Comparison of ENCODE assay signal across 9 mouse cellular contexts in genomic region chr9:44342173-44342572, GRCm38 (mm10). TPM values are rescaled to one million over a fixed set of nuclear protein-coding genes. Genes with fewer than 3 reads are reported as not detected.
DNase-seq lines count a peak whose midpoint lies in the region; ATAC-seq and TF ChIP-seq lines count a peak whose summit lies in the region.
"Had no signal": no experiment of that assay in that cellular context is flagged by ENCODE, and none has a peak within 500 bp of the region (broad histone marks: within the 10 kb centered on the region; RNA-seq: fewer than 3 reads in every experiment).

No protein-coding gene starts in this region.

- 0 out of 2 replicates have a peak, but pooled peaks have one; percentile 13 for ATAC-seq in kidney, embryonic 15.5 days (replicated peaks; ENCODE audit: low FRiP score)
- no peak for ATAC-seq in heart, postnatal 0 days (ENCODE audit: insufficient read depth, low read depth)
- ATAC-seq in inflammation-experienced regulatory T-cells, adult 6 months: no peak

- no peak overlapping the region; the same call in 1 of the 2 replicates for H3K4me2 ChIP-seq in kidney, embryonic 15.5 days
- H3K4me2 ChIP-seq in heart, postnatal 0 days (ENCODE audit: low read depth, low read length): peak overlapping the region; percentile 85; the same call in 1 of the 2 replicates
- peak overlapping the region; percentile 94 for H3K4me2 ChIP-seq in myocyte (ENCODE audit: low read depth)

- no peaks in the 10 kb centered on the region for H3K27me3 ChIP-seq in kidney, embryonic 15.5 days
- no peaks in the 10 kb centered on the region for H3K27me3 ChIP-seq in kidney, adult 2 months (replicated peaks; ENCODE audit: control insufficient read depth, insufficient read depth, low read length)
- no peaks in the 10 kb centered on the region for H3K27me3 ChIP-seq in heart, postnatal 0 days (ENCODE audit: control insufficient read depth, insufficient read depth, low read length)
- H3K27me3 ChIP-seq in myocyte (ENCODE audit: control insufficient read depth, insufficient read depth, insufficient read length): no peaks in the 10 kb centered on the region
- H3K27me3 ChIP-seq: hindbrain, embryonic 15.5 days had no signal

- no peak for TF ChIP-seq EP300 in heart, postnatal 0 days (IDR thresholded peaks at IDR 0.05; ENCODE audit: low read depth)

- H3K36me3 ChIP-seq in kidney, embryonic 15.5 days: peaks cover 49% of the 10 kb centered on the region
- H3K36me3 ChIP-seq in kidney, adult 2 months (ENCODE audit: control insufficient read depth, insufficient read depth, low read length): no peaks in the 10 kb centered on the region
- peaks cover 39% of the 10 kb centered on the region for H3K36me3 ChIP-seq in heart, postnatal 0 days (replicated peaks; ENCODE audit: control insufficient read depth, insufficient read depth, low read length)
- peaks cover 3% of the 10 kb centered on the region for H3K36me3 ChIP-seq in myocyte (ENCODE audit: control insufficient read depth, insufficient read depth)

- peaks cover 26% of the 10 kb centered on the region for H3K4me1 ChIP-seq in kidney, embryonic 15.5 days
- peaks cover 11% of the 10 kb centered on the region; the same call in 1 of the 2 replicates for H3K4me1 ChIP-seq in kidney, adult 2 months (ENCODE audit: control insufficient read depth, insufficient read depth, low read length)
- H3K4me1 ChIP-seq in heart, postnatal 0 days (ENCODE audit: control insufficient read depth, insufficient read depth): peaks cover 15% of the 10 kb centered on the region; the same call in 1 of the 2 replicates

- H3K4me3 ChIP-seq in kidney, embryonic 15.5 days (replicated peaks): peak overlapping the region; percentile 95
- H3K4me3 ChIP-seq in kidney, adult 2 months (ENCODE audit: insufficient read depth, low read depth, low read length): no peak overlapping the region
- no peak overlapping the region for H3K4me3 ChIP-seq in heart, postnatal 0 days (ENCODE audit: low read depth, low read length)
- H3K4me3 ChIP-seq in myocyte: no peak overlapping the region
- H3K4me3 ChIP-seq: hindbrain, embryonic 15.5 days had no signal

- DNase-seq in kidney, adult 2 months: no peak
- DNase-seq in c-Kit-negative CD71-positive TER-119-positive erythroid progenitor cells, embryonic 14.5 days (ENCODE audit: low read depth, low spot score): peak; percentile 85
- no peak for DNase-seq in heart, postnatal 0 days (ENCODE audit: low spot score)
- no peak for DNase-seq in right cerebral cortex, postnatal 25 days
- no peak for DNase-seq in thymus, postnatal 0 days (ENCODE audit: low spot score)

- no peak for TF ChIP-seq CTCF in kidney, adult 2 months (conservative IDR thresholded peaks at IDR 0.05; ENCODE audit: insufficient read depth, insufficient read length, low read depth, low read length)
- TF ChIP-seq CTCF in heart, postnatal 0 days (IDR thresholded peaks at IDR 0.05; ENCODE audit: low read depth): no peak

- WGBS in kidney, embryonic 15.5 days: 59% methylated on average over 3 of the region's 3 CpGs
- 59% methylated on average over 3 of the region's 3 CpGs for WGBS in kidney, adult 2 months
- 39% methylated on average over 3 of the region's 3 CpGs for WGBS in heart, postnatal 0 days

- no peak for TF ChIP-seq POLR2A in kidney, adult 2 months (IDR thresholded peaks at IDR 0.05; ENCODE audit: low read depth, low read length)
- TF ChIP-seq POLR2A in myocyte (IDR thresholded peaks at IDR 0.05; ENCODE audit: insufficient read length, low read depth): no peak

- no peaks in the 10 kb centered on the region for H3K9me3 ChIP-seq in kidney, embryonic 15.5 days (replicated peaks)
- H3K9me3 ChIP-seq in heart, postnatal 0 days (replicated peaks; ENCODE audit: control insufficient read depth, low read length): no peaks in the 10 kb centered on the region
- H3K9me3 ChIP-seq: hindbrain, embryonic 15.5 days had no signal

- H3K9ac ChIP-seq in kidney, embryonic 15.5 days: no peak overlapping the region
- no peak overlapping the region for H3K9ac ChIP-seq in heart, postnatal 0 days (replicated peaks; ENCODE audit: low read depth, low read length)
- H3K9ac ChIP-seq: hindbrain, embryonic 15.5 days had no signal

- H3K27ac ChIP-seq in kidney, embryonic 15.5 days: no peak overlapping the region; the same call in 1 of the 2 replicates
- H3K27ac ChIP-seq in kidney, adult 2 months (ENCODE audit: insufficient read depth, low read depth, low read length): no peak overlapping the region
- no peak overlapping the region for H3K27ac ChIP-seq in heart, postnatal 0 days (ENCODE audit: low read depth)
- H3K27ac ChIP-seq: hindbrain, embryonic 15.5 days had no signal

- H3ac ChIP-seq in myocyte (ENCODE audit: control insufficient read depth, insufficient read length): no peak overlapping the region

- peaks cover 19% of the 10 kb centered on the region for H3K79me2 ChIP-seq in myocyte (ENCODE audit: control insufficient read depth, insufficient read depth)

TF ChIP-seq in myocyte, 11 proteins besides CTCF, POLR2A, EP300 and RAD21:
- TF ChIP-seq MYOG (IDR thresholded peaks at IDR 0.05; ENCODE audit: control insufficient read depth in 1 of 3, insufficient read depth in 1 of 3, insufficient read length in 2 of 3, low read depth in 2 of 3): no peak
- TF ChIP-seq TCF12 (IDR thresholded peaks at IDR 0.05; ENCODE audit: insufficient read depth, poor library complexity, severe bottlenecking): no peak
- TF ChIP-seq SRF (IDR thresholded peaks at IDR 0.05; ENCODE audit: control insufficient read depth, insufficient read length, low read depth): no peak
- TF ChIP-seq REST (IDR thresholded peaks at IDR 0.05; ENCODE audit: insufficient read depth, insufficient read length): no peak
- no peak for TF ChIP-seq CEBPB (IDR thresholded peaks at IDR 0.05; ENCODE audit: insufficient read depth, poor library complexity, severe bottlenecking)
- no peak for TF ChIP-seq E2F4 (IDR thresholded peaks at IDR 0.05; ENCODE audit: insufficient read depth)
- no peak for TF ChIP-seq TCF3 (IDR thresholded peaks at IDR 0.05; ENCODE audit: insufficient read length, low read depth)
- no peak for TF ChIP-seq MYOD1 (IDR thresholded peaks at IDR 0.05; ENCODE audit: control insufficient read depth in 1 of 3, insufficient read length in 2 of 3, low read depth in 2 of 3)
- TF ChIP-seq USF1 (IDR thresholded peaks at IDR 0.05; ENCODE audit: low read depth): no peak
- TF ChIP-seq POLR2AphosphoS2 (IDR thresholded peaks at IDR 0.05; ENCODE audit: insufficient read length, low read depth): no peak

RNA-seq across cellular contexts. Expression of gene Hmbs, which starts 1.9 kb away (rescaled TPM):
- 126 and 145 TPM in 2 replicates for polyA plus RNA-seq in kidney, embryonic 15.5 days (2015; fragmentation: Nextera tagmentation; extraction: Ambion mirVana)
- polyA plus RNA-seq in kidney, adult 2 months (2012; rRNA removed): 47.4 and 49.3 TPM in 2 replicates
- 61.5 and 96.3 TPM in 2 replicates for total RNA-seq in heart, postnatal 0 days (2014; rRNA removed; ENCODE audit: low replicate concordance)
- polyA plus RNA-seq in heart, postnatal 0 days (2015; fragmentation: Nextera tagmentation; extraction: Ambion mirVana): 81.3 and 84.0 TPM in 2 replicates
- 31.5 TPM for polyA plus RNA-seq in myocyte (2012; fragmentation: generic; extraction: Trizol)
- polyA plus RNA-seq in inflammation-experienced regulatory T-cells, adult 6 months (2017; shearing (Covaris generic)): 10 to 100 TPM; 24.7 to 35.8 (median 25.4) TPM
- 74.7 and 79.0 TPM in 2 replicates for polyA plus RNA-seq in thymus, postnatal 0 days (2015; fragmentation: Nextera tagmentation; extraction: Ambion mirVana)

RNA-seq across cellular contexts. Expression of gene H2afx, which starts 7.7 kb away (rescaled TPM):
- polyA plus RNA-seq in kidney, embryonic 15.5 days (2015; fragmentation: Nextera tagmentation; extraction: Ambion mirVana): 390 and 426 TPM in 2 replicates
- polyA plus RNA-seq in kidney, adult 2 months (2012; rRNA removed): 23.6 and 31.5 TPM in 2 replicates
- 285 and 447 TPM in 2 replicates for total RNA-seq in heart, postnatal 0 days (2014; rRNA removed; ENCODE audit: low replicate concordance)
- 69.3 and 71.2 TPM in 2 replicates for polyA plus RNA-seq in heart, postnatal 0 days (2015; fragmentation: Nextera tagmentation; extraction: Ambion mirVana)
- polyA plus RNA-seq in myocyte (2012; fragmentation: generic; extraction: Trizol): 123 TPM
- polyA plus RNA-seq in inflammation-experienced regulatory T-cells, adult 6 months (2017; shearing (Covaris generic)): 10 to 100 TPM; 14.3 to 61.7 (median 16.1) TPM
- 454 and 470 TPM in 2 replicates for polyA plus RNA-seq in thymus, postnatal 0 days (2015; fragmentation: Nextera tagmentation; extraction: Ambion mirVana)

RNA-seq across cellular contexts. Expression of gene Dpagt1, which starts 16.4 kb away (rescaled TPM):
- polyA plus RNA-seq in kidney, embryonic 15.5 days (2015; fragmentation: Nextera tagmentation; extraction: Ambion mirVana): 41.7 and 46.7 TPM in 2 replicates
- polyA plus RNA-seq in kidney, adult 2 months (2012; rRNA removed): 41.9 and 45.8 TPM in 2 replicates
- 27.6 and 33.3 TPM in 2 replicates for total RNA-seq in heart, postnatal 0 days (2014; rRNA removed; ENCODE audit: low replicate concordance)
- 24.5 and 25.2 TPM in 2 replicates for polyA plus RNA-seq in heart, postnatal 0 days (2015; fragmentation: Nextera tagmentation; extraction: Ambion mirVana)
- polyA plus RNA-seq in myocyte (2012; fragmentation: generic; extraction: Trizol): 26.3 TPM
- 10 to 100 TPM; 11.1 to 17.6 (median 13.1) TPM for polyA plus RNA-seq in inflammation-experienced regulatory T-cells, adult 6 months (2017; shearing (Covaris generic))
- 25.7 and 25.8 TPM in 2 replicates for polyA plus RNA-seq in thymus, postnatal 0 days (2015; fragmentation: Nextera tagmentation; extraction: Ambion mirVana)

RNA-seq across cellular contexts. Expression of gene Vps11, which starts 19.3 kb away (rescaled TPM):
- 30.4 and 32.9 TPM in 2 replicates for polyA plus RNA-seq in kidney, embryonic 15.5 days (2015; fragmentation: Nextera tagmentation; extraction: Ambion mirVana)
- 31.2 and 34.1 TPM in 2 replicates for polyA plus RNA-seq in kidney, adult 2 months (2012; rRNA removed)
- total RNA-seq in heart, postnatal 0 days (2014; rRNA removed; ENCODE audit: low replicate concordance): 25.0 and 27.8 TPM in 2 replicates
- polyA plus RNA-seq in heart, postnatal 0 days (2015; fragmentation: Nextera tagmentation; extraction: Ambion mirVana): 17.7 TPM in 2 replicates
- 26.4 TPM for polyA plus RNA-seq in myocyte (2012; fragmentation: generic; extraction: Trizol)
- polyA plus RNA-seq in inflammation-experienced regulatory T-cells, adult 6 months (2017; shearing (Covaris generic)): 10 to 100 TPM; 28.7 to 54.8 (median 49.8) TPM
- 30.1 and 30.5 TPM in 2 replicates for polyA plus RNA-seq in thymus, postnatal 0 days (2015; fragmentation: Nextera tagmentation; extraction: Ambion mirVana)

RNA-seq across cellular contexts. Expression of gene C2cd2l, which starts 22.1 kb away (rescaled TPM):
- polyA plus RNA-seq in kidney, embryonic 15.5 days (2015; fragmentation: Nextera tagmentation; extraction: Ambion mirVana): 6.6 and 8.8 TPM in 2 replicates
- 164 and 194 TPM in 2 replicates for polyA plus RNA-seq in kidney, adult 2 months (2012; rRNA removed)
- total RNA-seq in heart, postnatal 0 days (2014; rRNA removed; ENCODE audit: low replicate concordance): 14.5 and 16.8 TPM in 2 replicates
- polyA plus RNA-seq in heart, postnatal 0 days (2015; fragmentation: Nextera tagmentation; extraction: Ambion mirVana): 4.7 and 5.0 TPM in 2 replicates
- polyA plus RNA-seq in myocyte (2012; fragmentation: generic; extraction: Trizol): 18.1 TPM
- polyA plus RNA-seq in inflammation-experienced regulatory T-cells, adult 6 months (2017; shearing (Covaris generic)): 1 to 10 TPM; 1.7 to 3.1 (median 2.8) TPM
- 11.0 and 11.2 TPM in 2 replicates for polyA plus RNA-seq in thymus, postnatal 0 days (2015; fragmentation: Nextera tagmentation; extraction: Ambion mirVana)
